ENCODE assay signal across 18 mouse cellular contexts in the genomic region with DNA sequence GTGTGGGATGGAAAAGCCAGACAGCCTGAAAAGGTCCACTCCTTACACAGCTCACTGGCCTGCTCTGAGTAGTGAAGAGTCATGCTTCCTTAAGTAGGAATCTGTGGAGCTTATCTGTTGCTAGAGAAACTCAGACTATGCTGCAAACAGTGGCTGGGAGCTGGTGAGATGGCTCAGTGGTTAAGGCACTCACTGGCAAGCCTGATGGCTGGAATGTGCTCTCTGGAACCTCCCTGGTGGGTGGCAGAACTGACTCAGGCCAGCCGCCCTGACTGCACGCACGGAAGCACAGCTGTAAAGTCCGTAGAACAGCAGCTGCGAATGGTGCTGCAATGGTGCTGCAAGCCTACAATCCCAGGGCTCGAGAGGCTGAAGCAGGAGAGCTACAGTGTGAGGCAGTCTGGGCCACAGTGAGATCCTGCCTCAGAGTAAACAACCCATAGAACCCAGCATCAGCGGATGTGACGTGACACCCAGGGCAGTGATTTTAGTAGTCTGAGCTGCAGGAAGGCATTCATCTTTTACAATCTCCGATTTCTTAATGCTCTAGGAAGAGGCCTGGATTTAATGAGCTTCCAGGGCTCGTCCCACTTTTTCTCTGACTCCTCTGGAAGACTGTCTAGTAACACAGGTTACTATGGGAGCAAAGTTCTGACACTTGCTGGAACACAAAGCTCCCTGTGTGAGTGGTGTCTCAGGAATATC. TPM values are rescaled to one million over a fixed set of nuclear protein-coding genes. Genes with fewer than 3 reads are reported as not detected.
DNase-seq lines count a peak whose midpoint lies in the region; ATAC-seq and TF ChIP-seq lines count a peak whose summit lies in the region.
"Had no signal": no experiment of that assay in that cellular context is flagged by ENCODE, and none has a peak within 500 bp of the region (broad histone marks: within the 10 kb centered on the region; RNA-seq: fewer than 3 reads in every experiment).

No protein-coding gene starts in this region.

- no peak overlapping the region for H3K4me2 ChIP-seq in liver, embryonic 12.5 days
- H3K4me2 ChIP-seq in kidney, embryonic 14.5 days (replicated peaks; ENCODE audit: low read depth, low read length) = no peak overlapping the region
- H3K4me2 ChIP-seq: forebrain, embryonic 13.5 days; heart, embryonic 11.5 days; limb, embryonic 13.5 days; midbrain, embryonic 13.5 days; stomach, embryonic 15.5 days had no signal

- H3K27ac ChIP-seq in liver, adult 2 months (replicated peaks; ENCODE audit: insufficient read depth, low read depth, low read length) = 0 out of 2 replicates have a peak overlapping the region, but pooled peaks have one; percentile 2
- no peak overlapping the region for H3K27ac ChIP-seq in liver, embryonic 12.5 days
- peak overlapping the region; percentile 56; the same call in 1 of the 2 replicates for H3K27ac ChIP-seq in kidney, embryonic 14.5 days (ENCODE audit: low read depth, low read length)
- H3K27ac ChIP-seq: embryonic facial prominence, embryonic 10.5 days; forebrain, embryonic 13.5 days; left cerebral cortex, adult 2 months; limb, embryonic 13.5 days; midbrain, embryonic 13.5 days; stomach, embryonic 15.5 days had no signal

- H3K36me3 ChIP-seq in liver, adult 2 months (ENCODE audit: control insufficient read depth, insufficient read depth, low read length) = peaks cover 15% of the 10 kb centered on the region
- H3K36me3 ChIP-seq in liver, embryonic 12.5 days = peaks cover 52% of the 10 kb centered on the region
- H3K36me3 ChIP-seq in kidney, embryonic 14.5 days (ENCODE audit: control insufficient read depth, insufficient read depth, low read length) = peaks cover 33% of the 10 kb centered on the region; the same call in 1 of the 2 replicates

- DNase-seq in liver, adult 2 months (ENCODE audit: extremely low read depth, low read depth, low spot score) = no peak
- peak; percentile 28 for DNase-seq in kidney, adult 11 months
- peak; percentile 70 to 81 for DNase-seq in kidney, postnatal 4 days
- DNase-seq in embryo, embryonic 10 days (ENCODE audit: low spot score) = no peak
- no peak for DNase-seq in embryo, embryonic 10.5 days (ENCODE audit: low spot score)
- DNase-seq: cerebellum, postnatal 14 days; gastrocnemius, postnatal 25 days; lung, postnatal 36 days had no signal

- no peaks in the 10 kb centered on the region for H3K9me3 ChIP-seq in liver, embryonic 12.5 days (replicated peaks)
- no peaks in the 10 kb centered on the region for H3K9me3 ChIP-seq in kidney, embryonic 14.5 days (ENCODE audit: control insufficient read depth, low read length)
- H3K9me3 ChIP-seq: embryonic facial prominence, embryonic 10.5 days; forebrain, embryonic 13.5 days; limb, embryonic 13.5 days; midbrain, embryonic 13.5 days; stomach, embryonic 15.5 days had no signal

- H3K4me1 ChIP-seq in liver, adult 2 months (ENCODE audit: control insufficient read depth, insufficient read depth, low read length) = peaks cover 29% of the 10 kb centered on the region
- H3K4me1 ChIP-seq in liver, embryonic 12.5 days = no peaks in the 10 kb centered on the region
- peaks cover 7% of the 10 kb centered on the region; the same call in 1 of the 2 replicates for H3K4me1 ChIP-seq in kidney, embryonic 14.5 days (ENCODE audit: control insufficient read depth, insufficient read depth, low read length)
- H3K4me1 ChIP-seq: forebrain, embryonic 13.5 days; midbrain, embryonic 13.5 days; stomach, embryonic 15.5 days had no signal

- no peaks in the 10 kb centered on the region for H3K79me2 ChIP-seq in liver, adult 2 months (ENCODE audit: control insufficient read depth, insufficient read depth, low read length)

- no peak for TF ChIP-seq POLR2A in liver, adult 2 months (IDR thresholded peaks at IDR 0.05; ENCODE audit: extremely low read depth, insufficient read depth, low read length)

- ATAC-seq in liver, embryonic 12.5 days = no peak
- peak; percentile 75 for ATAC-seq in kidney, embryonic 14.5 days (ENCODE audit: low FRiP score, low TSS enrichment)
- ATAC-seq: forebrain, embryonic 13.5 days; inflammation-experienced regulatory T-cells, adult 6 months; midbrain, embryonic 13.5 days had no signal

- H3K4me3 ChIP-seq in liver, adult 2 months (ENCODE audit: insufficient read depth, low read depth, low read length) = no peak overlapping the region
- no peak overlapping the region for H3K4me3 ChIP-seq in liver, embryonic 12.5 days
- H3K4me3 ChIP-seq in kidney, embryonic 14.5 days (ENCODE audit: low read length) = no peak overlapping the region
- H3K4me3 ChIP-seq: embryonic facial prominence, embryonic 10.5 days; forebrain, embryonic 13.5 days; left cerebral cortex, adult 2 months; limb, embryonic 13.5 days; midbrain, embryonic 13.5 days; stomach, embryonic 15.5 days had no signal

- H3K27me3 ChIP-seq in liver, adult 2 months (ENCODE audit: control insufficient read depth, insufficient read depth, low read length) = no peaks in the 10 kb centered on the region
- H3K27me3 ChIP-seq in liver, embryonic 12.5 days (replicated peaks) = no peaks in the 10 kb centered on the region
- no peaks in the 10 kb centered on the region for H3K27me3 ChIP-seq in kidney, embryonic 14.5 days (ENCODE audit: control insufficient read depth, insufficient read depth, low read length)
- H3K27me3 ChIP-seq: forebrain, embryonic 13.5 days; limb, embryonic 13.5 days; midbrain, embryonic 13.5 days; stomach, embryonic 15.5 days had no signal

- H3K9ac ChIP-seq in liver, adult 2 months (ENCODE audit: low read depth, low read length) = no peak overlapping the region
- no peak overlapping the region for H3K9ac ChIP-seq in liver, embryonic 12.5 days
- H3K9ac ChIP-seq in kidney, embryonic 14.5 days (ENCODE audit: low read depth, low read length) = no peak overlapping the region
- H3K9ac ChIP-seq: forebrain, embryonic 13.5 days; limb, embryonic 13.5 days; midbrain, embryonic 13.5 days; stomach, embryonic 15.5 days had no signal

- TF ChIP-seq CTCF in liver, adult 2 months (IDR thresholded peaks at IDR 0.05; ENCODE audit: low read depth, low read length) = no peak

- WGBS in liver, adult 2 months = 85% methylated on average over 10 of the region's 10 CpGs
- 75% methylated on average over 10 of the region's 10 CpGs for WGBS in liver, embryonic 12.5 days (ENCODE audit: insufficient replicate concordance)
- WGBS in kidney, embryonic 14.5 days = 25% methylated on average over 10 of the region's 10 CpGs

RNA-seq across cellular contexts. Expression of a gene that starts 29.4 kb away (rescaled TPM):
- total RNA-seq in liver, adult 2 months (2014; rRNA removed) = 1.3 and 1.9 TPM in 2 replicates
- polyA plus RNA-seq in liver, adult 2 months (2012; rRNA removed) = 2.5 and 3.1 TPM in 2 replicates
- polyA plus RNA-seq in liver, embryonic 12.5 days (2016; fragmentation: Nextera tagmentation; extraction: Ambion mirVana) = 0.61 and 0.70 TPM in 2 replicates
- 0.31 and 0.53 TPM in 2 replicates for polyA plus RNA-seq in kidney, embryonic 14.5 days (2014; fragmentation: Nextera tagmentation; extraction: Ambion mirVana)
- polyA plus RNA-seq: inflammation-experienced regulatory T-cells, adult 6 months had no signal

Comparison
In these comparisons a context has a peak if more than half of its experiments do, and no peak if none do; other contexts are left out.
1. DNase-seq: peak in kidney, adult 11 months (single experiment) and kidney, postnatal 4 days (2 of 2); none in liver, adult 2 months (single experiment), embryo, embryonic 10 days (single experiment) and embryo, embryonic 10.5 days (single experiment).